Mouse (Mus musculus) hindbrain, embryonic 15.5 days (tissue): ENCODE results near the gene Ankrd42. TPM values are rescaled to one million over a fixed set of nuclear protein-coding genes. Genes with fewer than 3 reads are reported as not detected.

Source experiments
- ATAC-seq: fragments of 200-750 bp; cut with Nextera tagmentation; 2 replicates; pipeline ENCODE4 v1.8.0; 2017; ENCODE audit warnings: low read depth, moderate number of reproducible peaks, moderate TSS enrichment; ENCODE audit not compliant: low FRiP score
- H3K27ac ChIP-seq: fragments of 300-500 bp; sonication (generic); replicated peaks from 2 replicates; pipeline ENCODE4 v1.5.1; 2015; ENCODE audit warnings: mild to moderate bottlenecking, inconsistent platforms
- H3K27me3 ChIP-seq: fragments of 300-500 bp; sonication (generic); 2 replicates; pipeline ENCODE4 v1.6.1; 2015; ENCODE audit warnings: control low read depth, inconsistent platforms
- H3K36me3 ChIP-seq: fragments of 300-500 bp; sonication (generic); 2 replicates; pipeline ENCODE4 v1.6.1; 2015; ENCODE audit warnings: control low read depth, inconsistent platforms
- H3K4me1 ChIP-seq: fragments of 300-500 bp; sonication (generic); replicated peaks from 2 replicates; pipeline ENCODE4 v1.6.1; 2015; ENCODE audit warnings: control low read depth, inconsistent platforms
- H3K4me2 ChIP-seq: fragments of 300-500 bp; sonication (generic); 2 replicates; pipeline ENCODE4 v1.6.1; 2015; ENCODE audit warnings: moderate library complexity, mild to moderate bottlenecking, inconsistent platforms
- H3K4me3 ChIP-seq: fragments of 300-500 bp; sonication (generic); 2 replicates; pipeline ENCODE4 v1.5.1; 2015; ENCODE audit warnings: mild to moderate bottlenecking, inconsistent platforms
- H3K9ac ChIP-seq: fragments of 300-500 bp; sonication (generic); 2 replicates; pipeline ENCODE4 v1.6.1; 2015; ENCODE audit warnings: inconsistent platforms
- H3K9me3 ChIP-seq: fragments of 300-500 bp; sonication (generic); 2 replicates; pipeline ENCODE4 v1.6.1; 2016; ENCODE audit warnings: control low read depth, inconsistent platforms
- WGBS: fragments of 180-500 bp; shearing (Covaris S2); methylation state at CpG from one replicate; pipeline ENCODE4 v1.1.7; 2015; 5-methylcytosine and 5-hydroxymethylcytosine counted together
- polyA plus RNA-seq: library from polyadenylated mRNA; unstranded; fragments of >200 nt; fragmentation: Nextera tagmentation; extraction: Ambion mirVana; gene quantifications from 2 replicates; pipeline ENCODE4 v1.2.1, GENCODE M21; 2015

The Ankrd42 gene
- polyA plus RNA-seq, 1 experiment from 2014 or later = 22.9 TPM

GRCm38 (mm10) chr7:92638050-92638449 lies 1.1 kb upstream of the Ankrd42 start:
- WGBS = 92% methylated on average over 5 of the region's 5 CpGs
- peaks cover 24% of the 10 kb centered on the region for H3K4me1 ChIP-seq
- H3K9ac ChIP-seq = peak overlapping the region; percentile 90; the same call in 1 of the 2 replicates
- H3K27ac ChIP-seq = no peak overlapping the region
- H3K4me3 ChIP-seq = peak overlapping the region; percentile 79
- peak overlapping the region; percentile 83 for H3K4me2 ChIP-seq
- H3K27me3 ChIP-seq = no peaks in the 10 kb centered on the region
- no peak for ATAC-seq
- H3K9me3 ChIP-seq = no peaks in the 10 kb centered on the region
- H3K36me3 ChIP-seq = peaks cover 15% of the 10 kb centered on the region

- Histone ChIP-seq H3K27me3 (no peaks in the 10 kb centered on the region), H3K4me2 (peak overlapping the region; percentile 96), H3K27ac (peak overlapping the region; percentile 72), H3K9ac (peak overlapping the region; percentile 64), H3K4me1 (peaks cover 24% of the 10 kb centered on the region), H3K4me3 (peak overlapping the region; percentile 79), H3K9me3 (no peaks in the 10 kb centered on the region), H3K36me3 (peaks cover 11% of the 10 kb centered on the region)
- 1% methylated on average over 49 of the region's 49 CpGs for WGBS
- peak; percentile 87 for ATAC-seq
Measured at GRCm38 (mm10) chr7:92636295-92637011, 489 bp downstream of the Ankrd42 start.

- Histone ChIP-seq H3K9me3 (no peaks in the 10 kb centered on the region), H3K9ac (no peak overlapping the region), H3K27ac (no peak overlapping the region), H3K36me3 (no peaks in the 10 kb centered on the region), H3K4me3 (no peak overlapping the region), H3K4me1 (no peaks in the 10 kb centered on the region), H3K27me3 (no peaks in the 10 kb centered on the region), H3K4me2 (no peak overlapping the region)
- no peak for ATAC-seq
- 52% methylated on average over 2 of the region's 2 CpGs for WGBS
Measured at GRCm38 (mm10) chr7:92630167-92630566, 6.8 kb downstream of the Ankrd42 start.

GRCm38 (mm10) chr7:92624488-92624887 lies 12.5 kb downstream of the Ankrd42 start:
- H3K27ac ChIP-seq = no peak overlapping the region
- no peaks in the 10 kb centered on the region for H3K27me3 ChIP-seq
- H3K36me3 ChIP-seq = 0 out of 2 replicates have a peak, but pooled peaks cover 10% of the 10 kb centered on the region
- no peak overlapping the region for H3K4me2 ChIP-seq
- no peaks in the 10 kb centered on the region for H3K9me3 ChIP-seq
- 58% methylated on average over 2 of the region's 2 CpGs for WGBS
- H3K4me1 ChIP-seq = no peaks in the 10 kb centered on the region
- no peak for ATAC-seq
- no peak overlapping the region for H3K9ac ChIP-seq
- no peak overlapping the region for H3K4me3 ChIP-seq

GRCm38 (mm10) chr7:92610830-92611229 lies 26.1 kb downstream of the Ankrd42 start:
- H3K4me3 ChIP-seq = no peak overlapping the region
- no peaks in the 10 kb centered on the region for H3K27me3 ChIP-seq
- 83% methylated on average over 7 of the region's 7 CpGs for WGBS
- H3K9me3 ChIP-seq = no peaks in the 10 kb centered on the region
- no peaks in the 10 kb centered on the region for H3K4me1 ChIP-seq
- no peak overlapping the region for H3K4me2 ChIP-seq
- no peak for ATAC-seq
- peaks cover 33% of the 10 kb centered on the region for H3K36me3 ChIP-seq
- no peak overlapping the region for H3K9ac ChIP-seq
- no peak overlapping the region for H3K27ac ChIP-seq

GRCm38 (mm10) chr7:92604961-92605360 lies 32.0 kb downstream of the Ankrd42 start:
- H3K9ac ChIP-seq = no peak overlapping the region

GRCm38 (mm10) chr7:92590842-92591241 lies 46.1 kb downstream of the Ankrd42 start:
- no peaks in the 10 kb centered on the region for H3K9me3 ChIP-seq
- 92% methylated on average over 2 of the region's 2 CpGs for WGBS

More at GRCm38 (mm10) chr7:92604961-92605360, 32.0 kb downstream of the Ankrd42 start:
- H3K9me3 ChIP-seq = peaks cover 5% of the 10 kb centered on the region; the same call in 1 of the 2 replicates
- H3K4me3 ChIP-seq = no peak overlapping the region
- ATAC-seq = no peak
- H3K27me3 ChIP-seq = no peaks in the 10 kb centered on the region
- H3K27ac ChIP-seq = no peak overlapping the region
- no peaks in the 10 kb centered on the region for H3K4me1 ChIP-seq
- 96% methylated on average over 7 of the region's 7 CpGs for WGBS
- peaks cover 32% of the 10 kb centered on the region for H3K36me3 ChIP-seq
- H3K4me2 ChIP-seq = no peak overlapping the region

GRCm38 (mm10) chr7:92589986-92590385 lies 47.0 kb downstream of the Ankrd42 start:
- Histone ChIP-seq H3K27ac (no peak overlapping the region), H3K27me3 (no peaks in the 10 kb centered on the region), H3K4me1 (no peaks in the 10 kb centered on the region), H3K4me3 (no peak overlapping the region), H3K4me2 (no peak overlapping the region), H3K36me3 (no peaks in the 10 kb centered on the region), H3K9me3 (no peaks in the 10 kb centered on the region), H3K9ac (no peak overlapping the region)
- ATAC-seq = no peak
- 94% methylated on average over 7 of the region's 7 CpGs for WGBS

More at GRCm38 (mm10) chr7:92590842-92591241, 46.1 kb downstream of the Ankrd42 start:
- H3K4me1 ChIP-seq = no peaks in the 10 kb centered on the region
- H3K4me2 ChIP-seq = no peak overlapping the region
- H3K4me3 ChIP-seq = no peak overlapping the region
- no peaks in the 10 kb centered on the region for H3K36me3 ChIP-seq
- ATAC-seq = no peak
- H3K27ac ChIP-seq = no peak overlapping the region
- H3K9ac ChIP-seq = no peak overlapping the region
- no peaks in the 10 kb centered on the region for H3K27me3 ChIP-seq

- no peak for ATAC-seq
- Histone ChIP-seq H3K36me3 (peaks cover 19% of the 10 kb centered on the region), H3K4me2 (no peak overlapping the region), H3K9me3 (no peaks in the 10 kb centered on the region), H3K9ac (no peak overlapping the region), H3K4me1 (no peaks in the 10 kb centered on the region), H3K27me3 (no peaks in the 10 kb centered on the region), H3K27ac (no peak overlapping the region), H3K4me3 (no peak overlapping the region)
- 94% methylated on average over 7 of the region's 7 CpGs for WGBS
Measured at GRCm38 (mm10) chr7:92583567-92583966, 53.4 kb downstream of the Ankrd42 start.

- Histone ChIP-seq H3K27ac (no peak overlapping the region), H3K4me2 (no peak overlapping the region), H3K36me3 (peaks cover 26% of the 10 kb centered on the region), H3K9me3 (no peaks in the 10 kb centered on the region), H3K4me1 (no peaks in the 10 kb centered on the region), H3K9ac (no peak overlapping the region), H3K27me3 (no peaks in the 10 kb centered on the region), H3K4me3 (no peak overlapping the region)
- 88% methylated on average over 5 of the region's 5 CpGs for WGBS
- no peak for ATAC-seq
Measured at GRCm38 (mm10) chr7:92580491-92581207, 56.3 kb downstream of the Ankrd42 start.

- H3K9ac ChIP-seq = no peak overlapping the region
- H3K9me3 ChIP-seq = no peaks in the 10 kb centered on the region
- H3K36me3 ChIP-seq = peaks cover 17% of the 10 kb centered on the region
- ATAC-seq = no peak
- H3K4me2 ChIP-seq = no peak overlapping the region
- H3K4me1 ChIP-seq = peaks cover 12% of the 10 kb centered on the region
- no peak overlapping the region for H3K27ac ChIP-seq
- 96% methylated on average over 1 of the region's 1 CpGs for WGBS
- no peaks in the 10 kb centered on the region for H3K27me3 ChIP-seq
- H3K4me3 ChIP-seq = no peak overlapping the region
Measured at GRCm38 (mm10) chr7:92566775-92567174, 70.2 kb downstream of the Ankrd42 start.
